Mouse (Mus musculus): ENCODE results near the gene Lipc.

DNA sequence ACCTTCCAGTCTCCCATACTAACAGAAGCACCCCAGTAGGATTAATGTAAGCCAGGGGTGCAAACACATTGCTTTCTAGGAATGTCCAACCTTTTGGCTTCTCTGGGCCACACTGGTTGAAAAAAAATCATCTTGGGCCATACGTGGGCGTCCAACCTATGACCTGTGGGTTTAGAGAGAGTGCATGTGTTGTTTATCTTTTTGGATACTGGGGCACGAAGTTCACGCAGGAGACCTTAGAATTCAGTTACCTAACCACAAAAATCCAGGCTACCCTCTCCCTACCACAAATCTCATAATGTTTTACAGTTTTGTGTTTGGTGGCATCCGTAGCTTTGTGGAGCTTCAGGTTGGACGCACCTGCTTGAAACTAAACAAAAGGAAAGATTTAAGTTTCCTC is 124.1 kb downstream of the Lipc start:
- TF ChIP-seq CTCF (IDR thresholded peaks at IDR 0.05; ENCODE audit: low read depth, low read length) (no peak), POLR2AphosphoS5 (IDR thresholded peaks at IDR 0.05; ENCODE audit: insufficient replicate concordance, low read depth, low read length) (no peak), GATA1 (IDR thresholded peaks at IDR 0.05; ENCODE audit: borderline replicate concordance, low read length) (no peak), GATA2 (IDR thresholded peaks at IDR 0.05; ENCODE audit: borderline replicate concordance, low read depth, low read length) (no peak), TAL1 (conservative IDR thresholded peaks at IDR 0.05; ENCODE audit: low read depth, low read length) (no peak)
